Comparison of ENCODE assay signal across 20 mouse cellular contexts in genomic region chr2:36242514-36242913, GRCm38 (mm10). TPM values are rescaled to one million over a fixed set of nuclear protein-coding genes. Genes with fewer than 3 reads are reported as not detected.
DNase-seq lines count a peak whose midpoint lies in the region; ATAC-seq and TF ChIP-seq lines count a peak whose summit lies in the region.
"Had no signal": no experiment of that assay in that cellular context is flagged by ENCODE, and none has a peak within 500 bp of the region (broad histone marks: within the 10 kb centered on the region; RNA-seq: fewer than 3 reads in every experiment).

No protein-coding gene starts in this region.

- H3K36me3 ChIP-seq in lung, embryonic 15.5 days, result peaks cover 15% of the 10 kb centered on the region; the same call in 1 of the 2 replicates
- peaks cover 23% of the 10 kb centered on the region for H3K36me3 ChIP-seq in liver, postnatal 0 days (replicated peaks; ENCODE audit: insufficient read depth, low read length)
- H3K36me3 ChIP-seq: hindbrain, embryonic 15.5 days; limb, embryonic 15.5 days; midbrain, embryonic 12.5 days had no signal

- 0 out of 2 replicates have a peak, but pooled peaks have one; percentile 2 for ATAC-seq in lung, embryonic 15.5 days (ENCODE audit: borderline replicate concordance, extremely low read depth, low FRiP score, low TSS enrichment)
- no peak for ATAC-seq in liver, postnatal 0 days
- ATAC-seq: forebrain, embryonic 14.5 days had no signal

- H3K27ac ChIP-seq in lung, embryonic 15.5 days, result no peak overlapping the region
- no peak overlapping the region for H3K27ac ChIP-seq in liver, postnatal 0 days (ENCODE audit: low read depth)
- H3K27ac ChIP-seq: embryonic facial prominence, embryonic 13.5 days; heart, embryonic 10.5 days; hindbrain, embryonic 15.5 days; limb, embryonic 15.5 days; liver, embryonic 15.5 days; midbrain, embryonic 12.5 days had no signal

- H3K4me3 ChIP-seq in lung, embryonic 15.5 days, result no peak overlapping the region
- no peak overlapping the region for H3K4me3 ChIP-seq in liver, postnatal 0 days (ENCODE audit: low read depth, low read length)
- H3K4me3 ChIP-seq: embryonic facial prominence, embryonic 13.5 days; erythroblast, embryonic 14.5 days; heart, embryonic 10.5 days; hindbrain, embryonic 15.5 days; limb, embryonic 15.5 days; liver, embryonic 15.5 days; midbrain, embryonic 12.5 days had no signal

- no peak overlapping the region for H3K9ac ChIP-seq in lung, embryonic 15.5 days
- H3K9ac ChIP-seq in liver, postnatal 0 days (replicated peaks), result no peak overlapping the region
- H3K9ac ChIP-seq: embryonic facial prominence, embryonic 13.5 days; hindbrain, embryonic 15.5 days; limb, embryonic 15.5 days; liver, embryonic 15.5 days; midbrain, embryonic 12.5 days had no signal

- H3K4me2 ChIP-seq in lung, embryonic 15.5 days, result no peak overlapping the region
- H3K4me2 ChIP-seq in liver, postnatal 0 days (ENCODE audit: low read depth, low read length), result no peak overlapping the region
- H3K4me2 ChIP-seq: embryonic facial prominence, embryonic 13.5 days; hindbrain, embryonic 15.5 days; limb, embryonic 15.5 days; liver, embryonic 15.5 days; midbrain, embryonic 12.5 days had no signal

- H3K27me3 ChIP-seq in lung, embryonic 15.5 days, result no peaks in the 10 kb centered on the region
- no peaks in the 10 kb centered on the region for H3K27me3 ChIP-seq in liver, postnatal 0 days (ENCODE audit: insufficient read depth, low read length)
- H3K27me3 ChIP-seq: CH12.LX; embryonic facial prominence, embryonic 13.5 days; hindbrain, embryonic 15.5 days; limb, embryonic 15.5 days; liver, embryonic 15.5 days; midbrain, embryonic 12.5 days had no signal

- TF ChIP-seq EP300 in liver, postnatal 0 days (IDR thresholded peaks at IDR 0.05; ENCODE audit: low read depth), result no peak

- no peak for TF ChIP-seq CTCF in liver, postnatal 0 days (IDR thresholded peaks at IDR 0.05; ENCODE audit: low read depth)

- WGBS in lung, embryonic 15.5 days, result 87% methylated on average over 13 of the region's 13 CpGs
- WGBS in liver, postnatal 0 days (ENCODE audit: insufficient replicate concordance), result 87% methylated on average over 13 of the region's 13 CpGs

- H3K4me1 ChIP-seq in lung, embryonic 15.5 days, result peaks cover 17% of the 10 kb centered on the region
- peaks cover 8% of the 10 kb centered on the region for H3K4me1 ChIP-seq in liver, postnatal 0 days (ENCODE audit: insufficient read depth)
- H3K4me1 ChIP-seq: embryonic facial prominence, embryonic 13.5 days; heart, embryonic 10.5 days; hindbrain, embryonic 15.5 days; limb, embryonic 15.5 days; midbrain, embryonic 12.5 days had no signal

- no peak for DNase-seq in lung, adult 18-20 months
- peak; percentile 52 for DNase-seq in cerebellum, adult 11 months
- DNase-seq in cerebellum, adult 9-11 months, result peak; percentile 76
- no peak for DNase-seq in retina, embryonic 14.5 days (ENCODE audit: low spot score)
- no peak for DNase-seq in left cerebral cortex, adult 9 months (ENCODE audit: low spot score in 2 of 2)
- DNase-seq in liver, postnatal 0 days, result no peak
- DNase-seq: adrenal gland, adult 2 months; kidney, adult 2 months; kidney, postnatal 10 days; lung, postnatal 10 days had no signal

- H3K9me3 ChIP-seq in lung, embryonic 15.5 days, result no peaks in the 10 kb centered on the region
- H3K9me3 ChIP-seq in liver, postnatal 0 days (ENCODE audit: low read length), result no peaks in the 10 kb centered on the region
- H3K9me3 ChIP-seq: embryonic facial prominence, embryonic 13.5 days; heart, embryonic 10.5 days; hindbrain, embryonic 15.5 days; limb, embryonic 15.5 days; liver, embryonic 15.5 days; midbrain, embryonic 12.5 days had no signal

RNA-seq across cellular contexts. Expression of gene Ptgs1, which starts 12.3 kb away (rescaled TPM):
- polyA plus RNA-seq in lung, embryonic 15.5 days (2015; fragmentation: Nextera tagmentation; extraction: Ambion mirVana), result 48.9 and 54.9 TPM in 2 replicates
- polyA plus RNA-seq in liver, postnatal 0 days (2015; fragmentation: Nextera tagmentation; extraction: Ambion mirVana), result 24.7 and 25.3 TPM in 2 replicates

Comparison
In these comparisons a context has a peak if more than half of its experiments do, and no peak if none do; other contexts are left out.
1. DNase-seq: peak in cerebellum, adult 11 months (single experiment) and cerebellum, adult 9-11 months (single experiment); none in lung, adult 18-20 months (0 of 2), retina, embryonic 14.5 days (single experiment), left cerebral cortex, adult 9 months (0 of 2) and liver, postnatal 0 days (single experiment).